Mouse (Mus musculus) CH12.LX (cell line): ENCODE results near the gene Lbr. TPM values are rescaled to one million over a fixed set of nuclear protein-coding genes. Genes with fewer than 3 reads are reported as not detected.

ENCODE experiments used
- DNase-seq: peaks from one replicate; pipeline ENCODE4 v3.0.0-alpha.2; 2013; ENCODE audit errors: extremely low read depth
- H3K27ac ChIP-seq: 2 replicates; pipeline ENCODE4 v1.5.1; 2012; ENCODE audit warnings: low read depth, mild to moderate bottlenecking, control low read depth, moderate library complexity; ENCODE audit not compliant: insufficient read depth
- H3K27me3 ChIP-seq: replicated peaks from 2 replicates; pipeline ENCODE3; 2012; ENCODE audit warnings: inconsistent platforms
- H3K36me3 ChIP-seq, 2 experiments: replicated peaks in 1 of 2; 2 replicates each; pipeline versions ENCODE3 to v1.6.1; 2012; ENCODE audit warnings: inconsistent platforms in 1 of 2, low read length in 1 of 2, mild to moderate bottlenecking in 1 of 2, mixed read lengths in 1 of 2, moderate library complexity in 1 of 2; ENCODE audit not compliant: control insufficient read depth in 1 of 2, insufficient read depth in 1 of 2
- H3K4me1 ChIP-seq, 2 experiments: 2 replicates each; pipeline ENCODE4 v1.6.1; 2012; ENCODE audit warnings: inconsistent platforms in 1 of 2, moderate library complexity in 1 of 2; ENCODE audit not compliant: insufficient read depth in 2 of 2, control insufficient read depth in 1 of 2
- H3K4me2 ChIP-seq: 2 replicates; pipeline ENCODE4 v1.6.1; 2012; ENCODE audit warnings: low read depth, mild to moderate bottlenecking, control low read depth; ENCODE audit not compliant: poor library complexity, insufficient read depth, severe bottlenecking
- H3K4me3 ChIP-seq, 3 experiments: fragments of 150-350 bp in 1 of 3; sonication (generic) in 1 of 3; replicated peaks in 1 of 3; 2 replicates each; pipeline versions ENCODE3 to v1.5.1; 2011 to 2012; ENCODE audit warnings: low read depth in 2 of 3, low read length in 2 of 3, mild to moderate bottlenecking in 2 of 3, moderate library complexity in 2 of 3, control low read depth in 1 of 3, improper control_type of control experiment in 1 of 3, inconsistent platforms in 1 of 3, mixed read lengths in 1 of 3; ENCODE audit not compliant: poor library complexity in 1 of 3
- H3K79me2 ChIP-seq: replicated peaks from 2 replicates; pipeline ENCODE4 v1.6.1; 2012; ENCODE audit warnings: mild to moderate bottlenecking, moderate library complexity; ENCODE audit not compliant: control insufficient read depth, poor library complexity, insufficient read depth, severe bottlenecking; ENCODE audit errors: extremely low read depth
- H3K9ac ChIP-seq: 2 replicates; pipeline ENCODE4 v1.6.1; 2012; ENCODE audit warnings: low read depth, mild to moderate bottlenecking, control low read depth, moderate library complexity; ENCODE audit not compliant: insufficient read depth
- H3K9me3 ChIP-seq: replicated peaks from 2 replicates; pipeline ENCODE3; 2012; ENCODE audit warnings: low read length, inconsistent platforms, mixed read lengths
- CHD1 ChIP-seq: IDR thresholded peaks from 2 replicates; pipeline ENCODE4 v1.6.1; 2012; ENCODE audit warnings: low read depth, low read length, improper control_type of control experiment, inconsistent platforms
- CTCF ChIP-seq, 2 experiments: IDR thresholded peaks in 1 of 2; conservative IDR thresholded peaks in 1 of 2; 2 replicates each; pipeline ENCODE4 v1.5.1; 2011 to 2012; ENCODE audit warnings: low read depth in 2 of 2, low read length in 2 of 2, improper control_type of control experiment in 1 of 2, inconsistent platforms in 1 of 2, mild to moderate bottlenecking in 1 of 2, moderate library complexity in 1 of 2
- ELF1 ChIP-seq: IDR thresholded peaks from 2 replicates; pipeline ENCODE4 v1.6.1; 2014; ENCODE audit warnings: low read depth, mild to moderate bottlenecking, inconsistent platforms, low read length, improper control_type of control experiment
- EP300 ChIP-seq: IDR thresholded peaks from 2 replicates; pipeline ENCODE4 v1.6.1; 2011; ENCODE audit warnings: low read length, improper control_type of control experiment
- ETS1 ChIP-seq: conservative IDR thresholded peaks from 2 replicates; pipeline ENCODE4 v1.6.1; 2012; ENCODE audit warnings: low read depth, mild to moderate bottlenecking, inconsistent platforms, low read length, improper control_type of control experiment, moderate library complexity
- GABPA ChIP-seq: IDR thresholded peaks from 2 replicates; pipeline ENCODE4 v1.6.1; 2012; ENCODE audit warnings: low read depth, low read length, improper control_type of control experiment, inconsistent platforms; ENCODE audit not compliant: insufficient replicate concordance
- HCFC1 ChIP-seq: IDR thresholded peaks from 2 replicates; pipeline ENCODE4 v1.6.1; 2012; ENCODE audit warnings: low read depth, mild to moderate bottlenecking, inconsistent platforms, low read length, improper control_type of control experiment
- JUND ChIP-seq: conservative IDR thresholded peaks from 2 replicates; pipeline ENCODE4 v1.6.1; 2011; ENCODE audit warnings: low read depth, low read length, improper control_type of control experiment
- KAT2A ChIP-seq: IDR thresholded peaks from 2 replicates; pipeline ENCODE4 v1.6.1; 2012; ENCODE audit warnings: low read length, improper control_type of control experiment, inconsistent platforms; ENCODE audit not compliant: insufficient replicate concordance
- MAFK ChIP-seq: IDR thresholded peaks from 2 replicates; pipeline ENCODE4 v1.6.1; 2011; ENCODE audit warnings: low read length, improper control_type of control experiment; ENCODE audit not compliant: insufficient replicate concordance
- MAX ChIP-seq: IDR thresholded peaks from 2 replicates; pipeline ENCODE4 v1.6.1; 2011; ENCODE audit warnings: low read length, improper control_type of control experiment
- MAZ ChIP-seq: IDR thresholded peaks from 2 replicates; pipeline ENCODE4 v1.6.1; 2012; ENCODE audit warnings: low read depth, mild to moderate bottlenecking, inconsistent platforms, low read length, improper control_type of control experiment, moderate library complexity
- MEF2A ChIP-seq: IDR thresholded peaks from 2 replicates; pipeline ENCODE4 v1.6.1; 2014; ENCODE audit warnings: low read depth, mild to moderate bottlenecking, inconsistent platforms, low read length, improper control_type of control experiment, borderline replicate concordance
- MXI1 ChIP-seq: IDR thresholded peaks from 2 replicates; pipeline ENCODE4 v1.6.1; 2011; ENCODE audit warnings: mild to moderate bottlenecking, low read depth, low read length, improper control_type of control experiment
- MYC ChIP-seq: IDR thresholded peaks from 2 replicates; pipeline ENCODE4 v1.6.1; 2011; ENCODE audit warnings: low read depth, mild to moderate bottlenecking, improper control_type of control experiment, low read length
- NRF1 ChIP-seq: IDR thresholded peaks from 2 replicates; pipeline ENCODE4 v1.6.1; 2014; ENCODE audit warnings: low read depth, mild to moderate bottlenecking, inconsistent platforms, low read length, improper control_type of control experiment, moderate library complexity
- PAX5 ChIP-seq: IDR thresholded peaks from 2 replicates; pipeline ENCODE4 v1.6.1; 2012; ENCODE audit warnings: low read length, inconsistent platforms, mixed read lengths
- POLR2A ChIP-seq: IDR thresholded peaks from 2 replicates; pipeline ENCODE4 v1.6.1; 2011; ENCODE audit warnings: low read depth, mild to moderate bottlenecking, improper control_type of control experiment, low read length
- TCF12 ChIP-seq: IDR thresholded peaks from 2 replicates; pipeline ENCODE4 v1.6.1; 2014; ENCODE audit warnings: low read depth, mild to moderate bottlenecking, inconsistent platforms, low read length, improper control_type of control experiment
- UBTF ChIP-seq: IDR thresholded peaks from 2 replicates; pipeline ENCODE4 v1.6.1; 2012; ENCODE audit warnings: low read depth, mild to moderate bottlenecking, inconsistent platforms, low read length, improper control_type of control experiment, moderate library complexity
- USF2 ChIP-seq: conservative IDR thresholded peaks from 2 replicates; pipeline ENCODE4 v1.6.1; 2011; ENCODE audit warnings: low read depth, low read length, improper control_type of control experiment
- ZNF384 ChIP-seq: IDR thresholded peaks from 2 replicates; pipeline ENCODE4 v1.6.1; 2012; ENCODE audit warnings: low read depth, low read length, improper control_type of control experiment, inconsistent platforms
- dilution Hi-C: fragments of 300-500 bp; cut with MboI; formaldehyde crosslinking; loops from 2 replicates; pipeline ENCODE4 v1.14.3; 2020; ENCODE audit warnings: low sequenced_read_pairs; ENCODE audit not compliant: extremely low pct_unique_long_range_greater_than_20kb, extremely low pct_ligation_motif_present
- in situ Hi-C: fragments of 300-500 bp; cut with MboI; formaldehyde crosslinking; loops from 3 replicates; pipeline ENCODE4 v1.14.3; 2019; ENCODE audit warnings: low sequenced_read_pairs, low pct_ligation_motif_present, low pct_unique_long_range_greater_than_20kb, mixed read lengths
- polyA plus RNA-seq: library from polyadenylated mRNA; unstranded; fragments of >175 nt; gene quantifications from 2 replicates; pipeline ENCODE4 v1.2.1, GENCODE M21; 2012; ENCODE audit warnings: low read depth; ENCODE audit not compliant: insufficient read length
- total RNA-seq, 2 experiments: library from RNA; depleted of rRNA; stranded (reverse); fragments of 300-350 nt in 1 of 2; fragments of >200 nt in 1 of 2; gene quantifications; 2 replicates each; pipeline ENCODE4 v1.2.3; 2012 to 2014

The Lbr gene
- total and polyA plus RNA-seq, 3 experiments, result 78.4 to 142 (median 113) TPM

GRCm38 (mm10) chr1:181860659-181861058 is 17.8 kb upstream of the Lbr start (continued):
- TF ChIP-seq MYC, result peak; percentile 97
- TF ChIP-seq USF2, result no peak
- no peak for TF ChIP-seq UBTF
- peak; percentile 94 for TF ChIP-seq MAX
- TF ChIP-seq JUND, result 0 out of 2 replicates have a peak, but pooled peaks have one; percentile 20
- peak; percentile 70 for TF ChIP-seq POLR2A
- 0 out of 2 replicates have a peak, but pooled peaks have one; percentile 18 for TF ChIP-seq MAFK
- TF ChIP-seq NRF1, result no peak
- no peak for TF ChIP-seq PAX5
- TF ChIP-seq EP300, result peak; percentile 45; the same call in 1 of the 2 replicates
- TF ChIP-seq MXI1, result peak; percentile 52; the same call in 1 of the 2 replicates

- TF ChIP-seq KAT2A, result no peak
- no peak for TF ChIP-seq GABPA
- no peak for TF ChIP-seq NRF1
- no peak for TF ChIP-seq POLR2A
- TF ChIP-seq ETS1, result no peak
- TF ChIP-seq MEF2A, result no peak
- TF ChIP-seq CHD1, result no peak
- no peak for TF ChIP-seq JUND
- no peak for TF ChIP-seq HCFC1
- no peak for TF ChIP-seq ZNF384
- TF ChIP-seq MAX, result no peak
- no peak for TF ChIP-seq MAZ
- no peak for TF ChIP-seq CTCF (conservative IDR thresholded peaks at IDR 0.05 in 1 of 2, IDR thresholded peaks at IDR 0.05 in 1 of 2; ENCODE audit: low read depth in 2 of 2, low read length in 2 of 2)
- no peak for TF ChIP-seq ELF1
- TF ChIP-seq MAFK, result no peak
- TF ChIP-seq TCF12, result no peak
- in situ Hi-C loops, result no loop called here
- Histone ChIP-seq H3K9ac (no peak overlapping the region), H3K27ac (no peak overlapping the region), H3K36me3 (no peaks in the 10 kb centered on the region), H3K27me3 (no peaks in the 10 kb centered on the region), H3K9me3 (peaks cover 6% of the 10 kb centered on the region), H3K79me2 (no peaks in the 10 kb centered on the region), H3K4me1 (peaks cover 3 to 41% of the 10 kb centered on the region in 2 experiments), H3K4me3 (no peak overlapping the region), H3K4me2 (no peak overlapping the region)
- dilution Hi-C loops, result no loop called here
- no peak for DNase-seq
Observed at GRCm38 (mm10) chr1:181856329-181856728, 13.5 kb upstream of the Lbr start.
